Mouse (Mus musculus): ENCODE results near the gene Mcee. TPM values are rescaled to one million over a fixed set of nuclear protein-coding genes. Genes with fewer than 3 reads are reported as not detected.

Gene Mcee
- polyA plus RNA-seq, 1 experiment = 4.8 TPM

DNA sequence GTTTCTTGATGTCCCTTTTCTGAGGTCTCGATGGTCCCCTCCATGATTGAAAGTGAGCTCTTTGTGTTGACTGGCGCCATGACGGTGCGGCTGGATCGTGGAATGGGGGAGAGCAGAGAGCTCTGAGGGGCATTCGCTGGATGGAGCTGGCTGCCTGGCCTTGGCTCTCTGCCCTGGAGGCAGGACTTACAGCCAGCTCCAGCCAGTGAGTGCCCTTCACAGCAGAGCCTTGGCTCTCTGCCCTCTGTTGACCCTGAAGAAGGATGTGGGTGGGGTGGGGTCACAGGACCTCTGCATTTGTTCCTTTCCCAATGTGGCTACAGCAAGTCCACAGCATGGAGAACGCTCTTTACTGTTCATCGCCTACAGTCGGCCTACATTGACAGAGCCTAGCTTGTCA lies 35.0 kb upstream of the Mcee start:
- H3K4me1 ChIP-seq (ENCODE audit: control insufficient read depth, insufficient read depth, insufficient read length) = no peaks in the 10 kb centered on the region
- TF ChIP-seq CTCF (IDR thresholded peaks at IDR 0.05; ENCODE audit: extremely low read depth, insufficient read depth, insufficient read length, insufficient replicate concordance) (no peak), POLR2A (IDR thresholded peaks at IDR 0.05; ENCODE audit: low read depth, low read length) (no peak)
- WGBS = 89% methylated on average over 9 of the region's 9 CpGs
- H3K27ac ChIP-seq (ENCODE audit: insufficient read depth, low read length) = peak overlapping the region; percentile 83
- peak in 1 of 2 experiments; percentile 12 for DNase-seq (ENCODE audit: low read depth in 1 of 2, low spot score in 2 of 2)
- no peaks in the 10 kb centered on the region for H3K27me3 ChIP-seq (ENCODE audit: control insufficient read depth, insufficient read depth, low read length)
- H3K36me3 ChIP-seq (ENCODE audit: control insufficient read depth, insufficient read depth, low read length) = peaks cover 22% of the 10 kb centered on the region
- no peak overlapping the region for H3K4me3 ChIP-seq (ENCODE audit: extremely low read depth, insufficient read depth, insufficient read length)

- H3K4me3 ChIP-seq (ENCODE audit: extremely low read depth, insufficient read depth, insufficient read length) = no peak overlapping the region
- TF ChIP-seq POLR2A (IDR thresholded peaks at IDR 0.05; ENCODE audit: low read depth, low read length) (no peak), CTCF (IDR thresholded peaks at IDR 0.05; ENCODE audit: extremely low read depth, insufficient read depth, insufficient read length, insufficient replicate concordance) (no peak)
- H3K36me3 ChIP-seq (ENCODE audit: control insufficient read depth, insufficient read depth, low read length) = peaks cover 27% of the 10 kb centered on the region
- 97% methylated on average over 6 of the region's 6 CpGs for WGBS
- H3K27ac ChIP-seq (ENCODE audit: insufficient read depth, low read length) = no peak overlapping the region
- no peak for DNase-seq (ENCODE audit: low read depth in 1 of 2, low spot score in 2 of 2)
- no peaks in the 10 kb centered on the region for H3K27me3 ChIP-seq (ENCODE audit: control insufficient read depth, insufficient read depth, low read length)
- no peaks in the 10 kb centered on the region for H3K4me1 ChIP-seq (ENCODE audit: control insufficient read depth, insufficient read depth, insufficient read length)
Observed at GRCm38 (mm10) chr7:64358666-64359065, 33.7 kb upstream of the Mcee start.

DNA sequence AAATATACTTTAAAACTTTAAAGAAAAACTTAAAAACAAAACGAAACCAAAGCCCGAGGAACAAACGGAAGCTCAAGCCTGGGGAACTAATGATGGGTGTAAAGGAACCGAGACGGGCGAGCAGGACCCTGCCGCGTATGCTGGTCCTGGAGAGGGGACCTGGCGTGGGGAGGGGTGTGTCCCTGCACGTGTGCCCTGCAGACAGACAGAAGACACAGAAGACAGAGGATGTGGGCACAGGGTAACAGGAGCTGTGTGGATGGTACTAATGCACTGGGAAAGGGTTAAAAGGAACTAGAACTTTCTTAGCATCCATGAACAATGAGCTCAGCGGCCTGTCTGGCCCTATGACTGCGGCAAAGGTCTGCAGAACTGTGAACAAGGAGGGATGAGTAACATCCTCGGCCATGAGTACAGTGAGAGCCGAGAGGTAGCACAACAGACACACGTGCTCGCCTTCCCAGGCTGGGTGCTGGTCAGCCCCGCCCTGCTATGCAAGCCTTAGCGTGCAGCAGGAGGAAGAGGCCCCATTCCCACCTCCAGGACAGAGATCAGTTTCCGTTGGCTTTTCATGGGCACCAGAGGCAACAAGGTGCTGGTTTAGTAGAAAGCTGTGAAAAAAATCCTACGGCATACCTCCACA lies 32.3 kb upstream of the Mcee start:
- Histone ChIP-seq H3K4me3 (ENCODE audit: extremely low read depth, insufficient read depth, insufficient read length) (no peak overlapping the region), H3K27me3 (ENCODE audit: control insufficient read depth, insufficient read depth, low read length) (no peaks in the 10 kb centered on the region), H3K4me1 (ENCODE audit: control insufficient read depth, insufficient read depth, insufficient read length) (no peaks in the 10 kb centered on the region), H3K36me3 (ENCODE audit: control insufficient read depth, insufficient read depth, low read length) (peaks cover 28% of the 10 kb centered on the region), H3K27ac (ENCODE audit: insufficient read depth, low read length) (no peak overlapping the region)
- TF ChIP-seq POLR2A (IDR thresholded peaks at IDR 0.05; ENCODE audit: low read depth, low read length) = no peak
- no peak for TF ChIP-seq CTCF (IDR thresholded peaks at IDR 0.05; ENCODE audit: extremely low read depth, insufficient read depth, insufficient read length, insufficient replicate concordance)
- WGBS = 92% methylated on average over 20 of the region's 20 CpGs
- DNase-seq (ENCODE audit: low read depth in 1 of 2, low spot score in 2 of 2) = no peak

DNA sequence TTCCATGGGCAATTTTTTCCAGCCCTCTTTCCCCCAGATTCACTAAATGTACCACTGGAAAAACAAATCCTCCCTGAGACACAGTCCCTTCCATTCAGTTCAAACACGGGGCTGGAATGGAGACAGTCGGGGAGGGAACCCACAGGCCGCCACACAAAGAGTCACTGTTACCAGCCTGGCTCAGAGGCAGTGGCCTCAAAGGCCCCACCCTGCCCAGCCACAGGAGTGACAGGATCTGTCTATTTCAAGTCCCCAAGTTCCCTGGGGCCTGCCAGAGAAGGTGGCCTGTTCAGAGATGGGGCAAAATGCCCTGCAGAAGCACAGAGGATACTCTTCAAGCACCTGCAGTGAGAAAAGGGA lies 31.8 kb upstream of the Mcee start:
- no peak for DNase-seq (ENCODE audit: low read depth in 1 of 2, low spot score in 2 of 2)
- Histone ChIP-seq H3K36me3 (ENCODE audit: control insufficient read depth, insufficient read depth, low read length) (peaks cover 31% of the 10 kb centered on the region), H3K27me3 (ENCODE audit: control insufficient read depth, insufficient read depth, low read length) (no peaks in the 10 kb centered on the region), H3K4me3 (ENCODE audit: extremely low read depth, insufficient read depth, insufficient read length) (no peak overlapping the region), H3K4me1 (ENCODE audit: control insufficient read depth, insufficient read depth, insufficient read length) (no peaks in the 10 kb centered on the region), H3K27ac (ENCODE audit: insufficient read depth, low read length) (no peak overlapping the region)
- TF ChIP-seq POLR2A (IDR thresholded peaks at IDR 0.05; ENCODE audit: low read depth, low read length) = no peak
- TF ChIP-seq CTCF (IDR thresholded peaks at IDR 0.05; ENCODE audit: extremely low read depth, insufficient read depth, insufficient read length, insufficient replicate concordance) = no peak
- 90% methylated on average over 3 of the region's 3 CpGs for WGBS

GRCm38 (mm10) chr7:64365863-64366262 lies 26.5 kb upstream of the Mcee start:
- no peak for TF ChIP-seq CTCF (IDR thresholded peaks at IDR 0.05; ENCODE audit: extremely low read depth, insufficient read depth, insufficient read length, insufficient replicate concordance)
- no peak for TF ChIP-seq POLR2A (IDR thresholded peaks at IDR 0.05; ENCODE audit: low read depth, low read length)
- Histone ChIP-seq H3K36me3 (ENCODE audit: control insufficient read depth, insufficient read depth, low read length) (peaks cover 22% of the 10 kb centered on the region), H3K4me1 (ENCODE audit: control insufficient read depth, insufficient read depth, insufficient read length) (no peaks in the 10 kb centered on the region), H3K4me3 (ENCODE audit: extremely low read depth, insufficient read depth, insufficient read length) (no peak overlapping the region), H3K27ac (ENCODE audit: insufficient read depth, low read length) (no peak overlapping the region), H3K27me3 (ENCODE audit: control insufficient read depth, insufficient read depth, low read length) (no peaks in the 10 kb centered on the region)
- 95% methylated on average over 5 of the region's 5 CpGs for WGBS
- DNase-seq (ENCODE audit: low read depth in 1 of 2, low spot score in 2 of 2) = no peak

DNA sequence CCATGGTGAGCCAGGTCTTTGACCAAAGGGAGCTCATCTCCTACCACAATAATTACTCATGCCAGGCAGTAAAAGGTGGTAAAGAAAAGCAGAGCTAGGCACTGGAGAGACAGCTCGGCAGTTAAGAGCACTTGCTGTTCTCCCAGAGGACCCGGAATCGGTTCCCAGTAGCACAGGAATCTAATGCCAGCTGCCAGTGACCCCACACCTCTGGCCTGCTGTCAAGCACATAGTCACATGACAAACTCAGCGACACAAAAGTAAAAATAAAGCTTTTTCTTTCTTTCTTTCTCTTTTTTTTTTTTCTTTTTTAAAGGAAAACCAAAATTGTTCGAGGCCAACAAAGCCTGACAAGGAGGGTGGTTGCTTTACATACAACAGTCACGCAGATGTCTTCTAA lies 22.6 kb upstream of the Mcee start:
- H3K4me1 ChIP-seq (ENCODE audit: control insufficient read depth, insufficient read depth, insufficient read length) = peaks cover 2% of the 10 kb centered on the region; the same call in 1 of the 2 replicates
- no peak for DNase-seq (ENCODE audit: low read depth in 1 of 2, low spot score in 2 of 2)
- no peaks in the 10 kb centered on the region for H3K27me3 ChIP-seq (ENCODE audit: control insufficient read depth, insufficient read depth, low read length)
- no peak overlapping the region for H3K4me3 ChIP-seq (ENCODE audit: extremely low read depth, insufficient read depth, insufficient read length)
- WGBS = 90% methylated on average over 6 of the region's 6 CpGs
- H3K36me3 ChIP-seq (ENCODE audit: control insufficient read depth, insufficient read depth, low read length) = peaks cover 6% of the 10 kb centered on the region; the same call in 1 of the 2 replicates
- TF ChIP-seq POLR2A (IDR thresholded peaks at IDR 0.05; ENCODE audit: low read depth, low read length) (no peak), CTCF (IDR thresholded peaks at IDR 0.05; ENCODE audit: extremely low read depth, insufficient read depth, insufficient read length, insufficient replicate concordance) (no peak)
- H3K27ac ChIP-seq (ENCODE audit: insufficient read depth, low read length) = no peak overlapping the region
